Mouse (Mus musculus) layer of hippocampus, adult 18-20 months (tissue): ENCODE results near the gene Nck2. TPM values are rescaled to one million over a fixed set of nuclear protein-coding genes. Genes with fewer than 3 reads are reported as not detected.
"Not testable (repeated sequence)": the region's sequence is repeated elsewhere in the genome, so short reads cannot be mapped to it uniquely, and the experiment has no call there.

Experiments used
- DNase-seq, 2 experiments: peaks; one replicate each; pipeline ENCODE4 v3.0.0; 2022; ENCODE audit warnings: low spot score in 2 of 2
- total RNA-seq, 2 experiments: library from RNA; stranded (reverse); gene quantifications; 2 replicates each; pipeline ENCODE4 v1.2.3; 2021

The Nck2 gene
- total RNA-seq, 2 experiments from 2014 or later: 48.9 to 54.9 TPM

DNA sequence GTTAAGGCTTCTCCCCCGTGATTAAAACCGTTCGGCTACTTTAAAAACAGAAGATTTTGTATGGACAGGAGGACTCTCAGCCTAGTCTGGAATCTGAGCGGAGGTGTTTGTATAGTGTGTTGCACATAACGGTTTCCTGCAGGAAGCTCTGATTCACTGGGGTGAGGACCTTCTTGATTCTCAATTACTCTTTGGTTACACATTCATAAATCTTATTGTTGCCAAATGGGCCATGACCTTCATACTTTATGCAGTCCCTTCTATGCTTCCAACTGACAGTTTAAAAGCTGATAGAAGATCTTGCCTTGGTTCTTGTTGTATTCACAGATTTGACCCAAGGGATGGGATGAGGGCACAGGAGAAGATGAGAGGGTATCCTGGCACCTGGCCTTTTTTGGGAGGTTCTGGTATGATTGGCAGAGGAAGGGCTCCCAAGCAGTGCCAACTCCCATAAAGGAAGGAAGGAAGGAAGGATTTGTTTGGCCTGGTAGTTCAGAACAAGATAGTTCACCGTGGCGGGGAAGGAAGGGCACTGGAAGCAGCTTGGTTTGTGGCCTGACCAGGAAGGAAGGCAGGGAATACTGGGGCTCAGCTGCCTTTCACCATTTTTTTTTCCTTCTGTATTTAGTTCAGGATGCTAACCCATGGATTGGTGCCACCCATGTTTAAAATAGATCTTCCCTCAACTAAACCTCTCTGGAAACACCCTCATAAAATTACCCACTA is 86.1 kb downstream of the Nck2 start:
- DNase-seq: no peak

DNA sequence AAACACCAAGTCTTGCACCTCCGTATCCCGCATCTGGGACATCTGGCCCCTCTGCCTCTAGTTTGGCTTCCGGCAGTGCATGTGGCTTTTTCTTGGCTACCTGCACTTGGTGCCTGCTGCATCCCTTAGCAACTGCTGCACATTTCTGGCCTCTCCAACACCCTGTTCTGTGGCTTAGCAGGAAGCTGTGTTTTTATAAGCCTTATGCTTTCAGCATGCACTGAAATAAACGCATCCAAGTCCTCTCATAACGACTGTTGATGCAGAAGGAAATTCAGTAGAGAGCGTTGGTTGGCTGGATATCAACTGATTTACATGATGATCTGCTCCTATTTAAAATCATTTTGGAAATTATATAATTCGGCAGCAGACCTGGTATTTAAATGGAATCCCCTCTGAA is 86.9 kb downstream of the Nck2 start:
- peak in 1 of 2 experiments; percentile 64 for DNase-seq

DNA sequence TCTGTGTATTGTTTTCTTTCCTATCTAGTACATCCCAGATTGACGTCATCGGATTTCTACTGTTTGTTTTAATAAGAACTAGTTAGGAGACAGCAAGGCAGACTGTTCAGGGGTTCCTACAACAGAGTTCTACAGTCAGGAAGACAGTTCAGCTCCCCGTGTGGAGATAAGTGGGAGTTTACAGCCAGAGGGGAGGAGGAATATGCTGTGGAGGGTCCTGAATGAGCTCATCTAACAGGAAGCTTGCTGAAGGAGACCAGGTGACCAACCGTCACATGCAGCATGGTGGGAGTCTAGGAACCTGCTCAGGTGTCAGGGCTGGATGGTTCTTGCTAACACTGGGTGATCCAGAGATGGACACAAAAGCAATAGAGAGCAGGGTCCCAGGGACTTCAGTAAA is 87.9 kb downstream of the Nck2 start:
- no peak for DNase-seq

DNA sequence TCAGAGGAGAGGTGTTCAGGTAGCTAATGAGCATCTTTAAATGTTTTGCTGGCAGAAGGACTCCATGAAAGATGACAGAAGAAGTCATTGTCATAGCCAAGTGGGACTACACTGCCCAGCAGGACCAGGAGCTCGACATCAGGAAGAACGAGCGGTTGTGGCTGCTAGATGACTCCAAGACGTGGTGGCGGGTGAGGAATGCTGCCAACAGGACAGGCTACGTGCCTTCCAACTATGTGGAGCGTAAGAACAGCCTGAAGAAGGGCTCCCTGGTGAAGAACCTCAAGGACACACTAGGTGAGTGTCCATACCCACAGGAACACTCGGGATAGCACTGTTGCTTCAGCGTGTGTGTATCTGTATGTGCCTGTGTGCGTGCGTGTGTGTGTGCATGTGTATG is 89.1 kb downstream of the Nck2 start:
- not testable (repeated sequence) for DNase-seq

DNA sequence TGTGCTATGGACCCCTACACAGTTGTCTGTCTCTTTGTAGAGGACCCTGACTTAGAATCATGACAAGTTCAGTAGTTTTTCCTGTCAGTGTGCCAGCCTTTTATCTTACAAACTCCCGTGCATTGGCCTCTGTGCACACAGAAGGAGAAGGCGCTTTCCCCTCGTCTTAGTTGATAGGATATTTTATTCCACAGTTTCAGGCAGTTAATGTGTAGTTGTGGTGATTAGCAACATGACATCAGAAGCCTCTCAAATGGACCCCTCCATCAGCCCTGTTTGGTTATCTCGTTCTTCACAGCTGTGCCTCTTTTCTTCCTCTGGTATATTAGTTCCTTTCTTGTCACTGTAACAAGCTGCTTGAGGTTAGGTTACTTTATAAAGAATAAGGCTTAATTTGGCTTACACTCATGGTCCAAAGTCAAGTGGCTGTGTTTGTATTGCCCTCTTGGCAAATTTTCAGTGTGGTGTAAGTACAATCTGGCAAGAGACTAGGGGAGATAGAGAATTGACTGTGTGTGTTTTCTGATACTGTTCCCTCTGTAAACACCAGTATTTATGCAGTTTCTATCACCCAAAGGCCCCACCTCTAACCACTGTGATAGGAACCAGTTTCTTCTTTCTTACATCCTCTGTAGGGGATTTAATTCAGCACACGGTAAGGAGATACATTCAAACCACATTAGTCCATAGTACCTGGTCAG is 89.8 kb downstream of the Nck2 start:
- no peak for DNase-seq

DNA sequence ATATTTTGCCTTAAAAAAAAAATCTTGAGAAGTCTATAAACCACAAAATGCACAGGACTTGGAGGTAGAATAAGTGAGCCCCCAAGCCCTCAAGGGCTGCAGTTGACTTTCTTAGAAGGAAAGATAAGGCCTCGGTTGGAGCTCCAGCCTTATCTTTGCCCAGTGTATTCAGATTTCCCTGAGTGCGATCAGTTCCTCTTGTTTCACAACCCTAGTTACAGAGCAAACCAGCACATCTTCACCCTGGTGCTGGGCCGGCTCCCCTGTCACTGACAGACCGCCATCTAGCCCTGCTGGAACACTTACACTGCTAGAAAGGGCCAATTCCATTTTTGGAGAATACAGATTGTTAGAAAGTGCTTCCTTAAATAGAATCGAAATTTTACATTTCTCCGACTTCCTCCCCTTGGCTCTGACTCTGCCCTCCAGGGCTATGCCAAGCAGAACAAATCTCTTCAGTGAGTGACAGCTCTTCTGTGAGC is 91.2 kb downstream of the Nck2 start:
- DNase-seq: no peak

DNA sequence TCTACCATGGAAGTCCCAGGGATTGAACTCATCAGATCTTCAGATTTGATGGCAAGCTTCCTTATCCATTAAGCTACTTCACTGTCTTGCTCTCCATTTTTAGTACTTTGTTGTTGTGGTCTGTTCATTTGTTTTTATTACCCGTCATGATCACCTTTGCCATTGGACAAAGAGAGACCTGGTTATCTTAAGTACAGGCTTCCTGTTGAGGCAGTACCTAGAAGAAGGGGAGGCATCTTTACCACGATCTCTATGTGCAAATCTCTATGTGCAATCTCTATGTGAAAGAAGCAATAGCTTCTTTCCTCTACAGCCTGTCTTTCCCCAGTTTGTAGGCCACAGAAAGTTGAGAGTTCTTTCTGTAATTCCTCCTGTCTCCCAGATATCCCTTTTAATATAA is 91.9 kb downstream of the Nck2 start:
- no peak for DNase-seq

DNA sequence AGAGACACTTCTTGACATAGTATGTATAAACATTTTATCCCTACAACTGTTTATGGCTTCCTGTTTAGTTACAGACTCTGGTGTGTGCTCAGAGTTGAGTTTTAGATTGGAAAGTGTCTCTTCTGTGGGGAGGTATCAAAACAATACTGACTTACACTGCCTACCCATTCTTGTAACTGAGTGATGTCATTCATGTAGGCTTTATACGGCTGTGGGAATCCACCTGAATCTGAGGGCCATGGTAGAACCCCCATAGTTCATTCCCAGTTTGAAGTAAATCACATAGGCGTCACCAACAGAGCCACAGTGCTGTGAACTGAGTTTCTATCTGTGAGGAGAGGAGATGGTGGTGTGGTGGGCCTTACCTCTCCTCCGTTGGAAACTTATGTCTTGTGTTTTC is 92.6 kb downstream of the Nck2 start:
- no peak for DNase-seq

DNA sequence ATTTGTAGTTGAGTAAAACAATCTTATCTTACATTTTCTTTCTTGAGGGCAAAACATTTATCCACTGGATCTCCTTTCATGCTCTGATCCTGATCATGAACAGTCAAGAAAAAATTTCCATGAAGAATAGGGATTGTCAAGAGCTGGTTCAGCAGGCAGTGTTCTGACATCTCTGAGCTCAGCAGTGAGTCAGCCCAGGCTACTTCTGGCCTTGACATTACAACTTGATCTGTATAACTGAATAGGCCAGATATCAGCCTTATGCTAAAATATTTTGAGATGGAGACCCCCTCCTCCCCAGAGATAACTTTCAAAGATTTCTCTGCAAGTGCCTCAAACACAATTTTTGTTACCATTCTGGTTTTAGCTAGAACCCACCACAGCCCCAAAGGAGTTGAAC is 93.1 kb downstream of the Nck2 start:
- no peak for DNase-seq

DNA sequence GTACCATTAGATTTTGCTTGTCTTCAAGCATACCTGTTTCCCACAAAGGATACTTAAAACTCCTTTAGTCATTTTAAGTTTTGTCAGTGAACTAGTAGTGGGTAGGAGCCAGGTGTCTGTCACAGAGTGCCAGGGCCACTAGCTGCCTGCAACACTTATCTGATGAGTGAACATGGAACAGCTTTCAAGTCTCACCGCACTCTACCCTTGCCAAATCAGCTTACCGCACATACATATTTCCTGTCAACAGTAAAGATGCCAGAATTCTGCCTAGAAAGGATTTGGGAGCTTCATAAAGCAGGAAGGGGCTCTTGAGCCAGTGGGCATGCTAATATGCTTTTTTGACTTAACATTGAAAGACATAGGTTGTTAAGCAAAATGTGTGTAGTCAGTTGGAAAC is 94.3 kb downstream of the Nck2 start:
- DNase-seq: no peak

DNA sequence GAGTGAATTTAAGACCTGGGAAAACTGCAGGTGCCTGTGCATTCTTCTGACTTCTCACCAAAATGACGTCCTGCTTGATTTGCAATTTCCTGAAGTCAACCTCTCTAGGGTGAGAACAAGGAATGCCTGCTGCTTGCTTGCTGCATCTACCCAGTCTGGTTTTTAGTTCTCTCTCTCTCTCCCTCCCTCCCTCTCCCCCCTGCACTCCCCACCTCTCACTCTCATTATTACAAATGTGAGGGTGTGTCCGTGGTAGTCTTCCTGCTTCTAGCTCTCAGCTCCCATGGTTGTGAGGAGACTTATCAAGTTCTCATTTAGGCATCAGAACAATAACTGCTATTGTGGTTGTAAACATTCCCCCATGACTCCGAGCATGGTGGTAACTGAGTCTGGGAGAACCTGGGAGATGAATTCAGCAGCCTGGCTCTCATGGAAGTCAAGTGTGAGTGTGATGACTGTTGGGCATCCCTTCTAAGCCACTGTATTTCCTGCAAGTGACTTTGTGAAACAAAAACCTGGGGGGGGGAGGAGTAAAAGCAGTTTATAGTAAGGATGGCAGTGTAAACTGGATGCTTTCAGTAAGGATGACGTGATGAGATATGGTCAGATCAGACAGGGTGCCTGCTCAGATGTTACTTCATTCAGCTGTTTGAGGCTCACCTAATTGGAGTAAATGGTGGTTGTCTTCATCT is 95.5 kb downstream of the Nck2 start:
- no peak for DNase-seq

DNA sequence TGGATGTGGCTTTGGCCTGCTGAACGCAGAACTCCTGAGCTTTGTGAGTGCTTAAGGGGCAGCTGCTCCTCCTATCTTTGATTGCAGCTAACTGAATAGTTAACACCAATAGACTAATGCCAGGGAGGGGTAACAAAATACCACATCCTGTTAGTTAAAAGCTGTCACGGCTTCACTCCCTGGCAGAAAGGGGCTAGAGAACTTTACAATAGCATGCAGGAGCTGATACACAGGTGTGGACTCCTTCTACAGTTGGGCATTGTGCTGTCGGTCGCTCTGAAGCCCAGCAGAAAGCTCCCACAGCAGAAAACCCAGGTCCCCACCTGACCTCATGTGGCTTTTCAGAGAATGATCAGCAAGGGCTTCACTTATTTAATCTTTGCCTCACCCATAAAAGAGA is 98.0 kb downstream of the Nck2 start:
- no peak for DNase-seq

DNA sequence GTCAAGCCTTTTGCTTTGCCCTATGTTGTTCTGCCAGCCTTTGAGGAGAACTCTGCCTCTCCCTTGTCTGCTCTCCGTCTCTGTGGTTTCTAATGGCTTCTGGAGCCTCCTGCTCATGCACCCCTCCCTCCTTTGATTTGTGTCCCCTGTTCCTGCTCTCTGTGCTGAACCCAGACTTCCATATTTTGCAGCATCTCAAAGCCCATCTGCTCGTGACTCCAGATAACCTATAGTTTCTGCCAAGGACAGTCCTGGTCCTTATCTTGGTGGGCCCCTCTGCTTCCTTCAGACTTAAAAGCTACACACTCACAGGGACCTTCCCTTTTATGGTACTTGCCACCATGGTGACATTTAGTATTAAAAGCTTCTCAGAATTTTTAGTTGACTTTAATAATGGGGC is 103.3 kb downstream of the Nck2 start:
- DNase-seq: no peak

DNA sequence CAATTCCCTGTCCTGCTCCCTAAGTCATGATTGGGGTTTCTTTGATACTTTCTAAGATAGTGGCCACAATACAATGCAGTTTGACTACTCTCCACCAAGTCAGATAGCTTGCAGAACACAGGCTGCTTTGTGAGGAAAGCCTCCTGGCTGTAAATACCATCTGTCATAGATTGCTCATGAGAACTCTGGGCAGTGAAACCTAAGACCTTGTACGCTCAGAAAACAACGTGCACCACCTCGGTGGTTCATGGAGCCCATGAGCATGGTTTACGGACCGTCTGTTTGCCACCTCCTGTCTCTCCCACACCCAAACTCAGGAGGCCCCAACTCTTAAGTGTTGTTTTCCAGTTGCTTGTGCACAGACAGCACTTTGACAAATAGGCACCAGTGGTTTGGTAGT is 104.4 kb downstream of the Nck2 start:
- DNase-seq: no peak

DNA sequence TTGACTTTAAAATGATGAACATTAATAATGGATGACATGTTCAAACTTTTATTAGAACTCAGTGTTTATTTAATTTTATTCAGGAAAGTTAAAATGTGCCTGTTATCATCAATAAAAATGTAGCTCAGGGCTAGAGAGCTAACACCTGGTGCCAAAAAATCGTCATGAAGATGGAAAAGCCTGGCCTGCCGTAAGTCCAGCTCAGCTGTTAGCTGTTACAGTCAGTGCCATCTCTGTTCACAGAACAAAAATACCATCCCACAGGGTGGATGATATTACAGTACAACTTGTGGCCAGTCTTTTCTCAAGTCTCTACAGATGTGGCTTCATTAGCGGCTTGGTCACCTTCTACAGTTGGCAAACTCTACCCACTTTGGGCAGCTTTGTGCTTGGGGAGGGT is 106.1 kb downstream of the Nck2 start:
- DNase-seq: no peak

DNA sequence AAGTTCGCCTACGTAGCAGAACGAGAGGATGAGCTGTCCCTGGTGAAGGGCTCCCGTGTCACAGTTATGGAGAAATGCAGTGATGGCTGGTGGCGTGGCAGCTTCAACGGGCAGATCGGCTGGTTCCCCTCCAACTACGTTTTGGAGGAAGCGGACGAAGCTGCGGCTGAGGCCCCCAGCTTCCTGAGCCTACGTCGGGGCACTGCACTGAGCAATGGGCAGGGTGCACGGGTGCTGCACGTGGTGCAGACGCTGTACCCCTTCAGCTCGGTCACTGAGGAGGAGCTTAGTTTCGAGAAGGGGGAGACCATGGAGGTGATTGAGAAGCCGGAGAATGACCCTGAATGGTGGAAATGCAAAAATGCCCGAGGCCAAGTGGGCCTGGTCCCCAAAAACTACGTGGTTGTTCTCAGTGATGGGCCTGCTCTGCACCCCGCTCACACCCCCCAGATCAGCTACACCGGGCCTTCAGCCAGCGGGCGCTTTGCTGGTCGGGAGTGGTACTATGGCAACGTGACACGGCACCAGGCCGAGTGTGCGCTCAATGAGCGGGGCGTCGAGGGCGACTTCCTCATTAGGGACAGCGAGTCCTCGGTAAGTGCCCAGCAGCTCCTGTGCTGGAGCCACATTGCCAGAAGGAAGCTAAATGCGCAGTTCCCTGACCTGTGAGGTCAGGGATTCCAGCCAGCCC is 109.8 kb downstream of the Nck2 start:
- not testable (repeated sequence) for DNase-seq

DNA sequence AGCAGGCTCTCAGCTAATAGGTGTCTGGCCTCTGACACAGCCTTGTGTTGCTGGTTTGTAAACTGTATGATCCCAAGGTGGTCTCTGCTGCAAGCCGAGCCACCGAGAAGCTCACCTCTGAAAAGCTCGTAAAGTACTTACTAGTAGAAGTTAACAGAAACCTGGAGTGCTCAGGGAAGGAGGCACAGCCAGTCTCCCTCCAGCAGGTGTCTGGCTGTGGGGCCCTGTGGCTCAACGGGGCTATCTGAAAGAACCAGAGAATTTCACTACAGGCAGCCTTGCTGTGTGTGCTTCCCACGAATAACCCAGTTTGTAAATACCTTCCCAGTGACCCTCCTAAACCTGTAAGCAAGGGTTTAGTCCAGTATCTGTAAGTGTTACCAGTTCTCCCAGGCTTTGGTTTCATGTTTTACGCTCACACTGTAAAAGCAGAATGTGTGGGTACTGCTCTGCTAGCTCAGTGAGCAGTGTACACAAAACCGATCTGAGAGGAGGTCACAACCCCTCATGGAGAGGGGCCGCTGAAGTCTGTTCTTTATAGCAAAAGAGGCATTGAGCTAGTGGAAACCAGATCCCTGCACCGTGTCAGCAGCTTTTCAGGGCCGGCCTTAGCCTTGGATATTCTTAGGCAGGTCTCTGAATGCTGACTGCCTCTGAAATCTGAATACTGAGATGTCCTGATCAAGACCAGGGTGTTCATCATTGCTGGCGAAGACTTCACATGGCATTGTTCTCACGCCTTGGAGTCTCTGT is 111.0 kb downstream of the Nck2 start:
- DNase-seq: no peak

DNA sequence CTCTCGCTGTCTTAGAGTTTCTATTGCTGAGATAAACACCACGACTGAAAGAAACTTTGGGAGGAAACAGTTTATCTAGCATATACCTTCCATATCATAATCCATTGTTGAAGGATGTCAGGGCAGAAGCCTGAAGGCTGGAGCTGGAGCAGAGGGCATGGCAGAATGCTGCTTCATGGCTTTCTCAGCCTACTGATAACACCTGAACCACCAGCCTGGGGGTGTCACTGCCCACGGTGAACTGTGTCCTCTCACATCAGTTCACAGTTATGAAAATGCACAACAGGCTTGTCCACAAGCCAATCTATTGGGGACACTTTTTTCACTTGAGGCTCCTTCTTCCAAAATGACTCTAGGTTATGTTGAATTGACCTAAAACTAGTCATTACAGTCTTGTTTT is 114.0 kb downstream of the Nck2 start:
- no peak for DNase-seq

DNA sequence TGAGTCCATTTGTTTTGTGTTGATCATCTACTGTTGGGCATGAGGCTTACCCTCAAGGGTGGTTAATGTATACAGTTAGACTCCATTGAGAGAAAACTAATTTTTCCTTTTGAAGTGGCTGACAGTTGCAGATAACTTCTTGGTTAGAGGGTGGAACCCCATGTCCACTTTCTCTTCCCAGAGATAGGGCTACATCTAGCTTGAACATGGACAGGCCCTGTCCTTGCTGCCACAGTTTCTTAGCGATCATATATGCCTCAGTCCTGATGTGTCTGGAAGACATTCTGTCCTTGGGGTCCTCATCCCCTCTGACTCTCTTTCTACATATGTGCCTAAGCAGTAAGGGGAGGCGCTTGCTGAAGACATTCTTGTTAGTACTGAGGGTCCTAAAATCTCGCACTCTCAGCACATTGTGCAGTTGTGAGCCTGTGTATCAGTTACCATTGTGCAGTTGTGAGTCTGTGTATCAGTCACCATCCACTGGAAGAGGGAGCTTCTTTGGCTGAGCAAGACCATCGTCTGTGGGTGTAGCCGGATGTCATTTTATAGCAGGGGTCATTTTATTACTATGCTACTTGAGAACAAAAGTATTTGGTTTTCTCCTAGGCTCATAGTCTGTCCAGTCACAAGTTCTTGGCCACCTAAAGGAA is 114.8 kb downstream of the Nck2 start:
- DNase-seq: no peak

DNA sequence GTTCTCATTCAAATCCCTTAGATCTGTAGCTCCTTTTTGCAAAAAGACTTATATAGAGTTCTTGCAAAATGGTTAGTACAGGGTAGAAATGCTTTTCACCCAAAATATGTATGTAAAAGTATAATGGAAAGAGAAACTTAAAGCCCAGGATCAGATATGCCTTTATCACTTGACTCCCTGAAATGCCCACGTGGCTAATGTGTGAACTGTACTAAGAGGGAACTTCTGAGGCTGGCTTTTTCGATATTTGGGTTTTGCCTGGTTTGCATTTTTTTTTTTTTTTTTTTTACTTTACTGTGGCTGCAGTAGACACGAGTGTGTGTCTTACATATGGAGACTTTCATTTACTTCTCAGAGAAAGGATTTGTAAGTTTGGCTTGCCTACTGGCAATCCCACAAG is 116.7 kb downstream of the Nck2 start:
- no peak for DNase-seq
